Mouse (Mus musculus): ENCODE results near the gene Mgea5. TPM values are rescaled to one million over a fixed set of nuclear protein-coding genes. Genes with fewer than 3 reads are reported as not detected.

Gene Mgea5
- 76.5 and 84.0 TPM in 2 replicates for polyA plus RNA-seq (2015; fragmentation: Nextera tagmentation; extraction: Ambion mirVana)

GRCm38 (mm10) chr19:45783181-45783932 lies at the start of gene Mgea5:
Gene Mgea5, minus strand, starts transcription at chr19:45783837.
- Histone ChIP-seq H3K9ac (ENCODE audit: low read depth, low read length) (peak within 1 kb of the TSS; percentile 99), H3K4me2 (ENCODE audit: low read length) (peak within 1 kb of the TSS; percentile 72), H3K9me3 (replicated peaks; ENCODE audit: control insufficient read depth, low read length, poor library complexity, severe bottlenecking) (no peaks in the 10 kb centered on the region), H3K4me1 (ENCODE audit: control insufficient read depth, insufficient read depth, low read length) (peaks cover 34% of the 10 kb centered on the region), H3K27me3 (ENCODE audit: control insufficient read depth, insufficient read depth, low read depth, low read length) (no peaks in the 10 kb centered on the region), H3K4me3 (ENCODE audit: low read depth, low read length) (peak within 1 kb of the TSS; percentile 99), H3K27ac (ENCODE audit: low read length) (peak within 1 kb of the TSS; percentile 99), H3K36me3 (ENCODE audit: control insufficient read depth, insufficient read depth, low read length) (peaks cover 2% of the 10 kb centered on the region; the same call in 1 of the 2 replicates)
- ATAC-seq: peak; percentile 99
- WGBS: 0% methylated on average over 47 of the region's 71 CpGs

GRCm38 (mm10) chr19:45830679-45831078 lies 47.0 kb upstream of the Mgea5 start:
- Histone ChIP-seq H3K9ac (ENCODE audit: low read depth, low read length) (no peak overlapping the region), H3K4me1 (ENCODE audit: control insufficient read depth, insufficient read depth, low read length) (no peaks in the 10 kb centered on the region), H3K36me3 (ENCODE audit: control insufficient read depth, insufficient read depth, low read length) (no peaks in the 10 kb centered on the region), H3K4me2 (ENCODE audit: low read length) (no peak overlapping the region), H3K4me3 (ENCODE audit: low read depth, low read length) (no peak overlapping the region), H3K27ac (ENCODE audit: low read length) (no peak overlapping the region), H3K27me3 (ENCODE audit: control insufficient read depth, insufficient read depth, low read depth, low read length) (no peaks in the 10 kb centered on the region), H3K9me3 (replicated peaks; ENCODE audit: control insufficient read depth, low read length, poor library complexity, severe bottlenecking) (no peaks in the 10 kb centered on the region)
- no peak for ATAC-seq
- 52% methylated on average over 2 of the region's 2 CpGs for WGBS

GRCm38 (mm10) chr19:45827736-45828135 lies 44.1 kb upstream of the Mgea5 start:
- H3K4me3 ChIP-seq (ENCODE audit: low read depth, low read length): no peak overlapping the region
- no peak overlapping the region for H3K27ac ChIP-seq (ENCODE audit: low read length)
- no peaks in the 10 kb centered on the region for H3K27me3 ChIP-seq (ENCODE audit: control insufficient read depth, insufficient read depth, low read depth, low read length)
- H3K4me2 ChIP-seq (ENCODE audit: low read length): no peak overlapping the region
- ATAC-seq: no peak
- no peaks in the 10 kb centered on the region for H3K9me3 ChIP-seq (replicated peaks; ENCODE audit: control insufficient read depth, low read length, poor library complexity, severe bottlenecking)
- no peaks in the 10 kb centered on the region for H3K36me3 ChIP-seq (ENCODE audit: control insufficient read depth, insufficient read depth, low read length)
- no peaks in the 10 kb centered on the region for H3K4me1 ChIP-seq (ENCODE audit: control insufficient read depth, insufficient read depth, low read length)
- WGBS: 96% methylated on average over 3 of the region's 3 CpGs
- no peak overlapping the region for H3K9ac ChIP-seq (ENCODE audit: low read depth, low read length)

GRCm38 (mm10) chr19:45827125-45827524 lies 43.5 kb upstream of the Mgea5 start:
- no peaks in the 10 kb centered on the region for H3K27me3 ChIP-seq (ENCODE audit: control insufficient read depth, insufficient read depth, low read depth, low read length)
- H3K9ac ChIP-seq (ENCODE audit: low read depth, low read length): no peak overlapping the region
- no peaks in the 10 kb centered on the region for H3K4me1 ChIP-seq (ENCODE audit: control insufficient read depth, insufficient read depth, low read length)
- no peak overlapping the region for H3K27ac ChIP-seq (ENCODE audit: low read length)
- H3K36me3 ChIP-seq (ENCODE audit: control insufficient read depth, insufficient read depth, low read length): no peaks in the 10 kb centered on the region
- ATAC-seq: no peak
- H3K9me3 ChIP-seq (replicated peaks; ENCODE audit: control insufficient read depth, low read length, poor library complexity, severe bottlenecking): no peaks in the 10 kb centered on the region
- 78% methylated on average over 5 of the region's 5 CpGs for WGBS
- no peak overlapping the region for H3K4me2 ChIP-seq (ENCODE audit: low read length)
- H3K4me3 ChIP-seq (ENCODE audit: low read depth, low read length): no peak overlapping the region

- ATAC-seq: no peak
- no peaks in the 10 kb centered on the region for H3K36me3 ChIP-seq (ENCODE audit: control insufficient read depth, insufficient read depth, low read length)
- no peaks in the 10 kb centered on the region for H3K9me3 ChIP-seq (replicated peaks; ENCODE audit: control insufficient read depth, low read length, poor library complexity, severe bottlenecking)
- no peaks in the 10 kb centered on the region for H3K4me1 ChIP-seq (ENCODE audit: control insufficient read depth, insufficient read depth, low read length)
- no peaks in the 10 kb centered on the region for H3K27me3 ChIP-seq (ENCODE audit: control insufficient read depth, insufficient read depth, low read depth, low read length)
- no peak overlapping the region for H3K4me3 ChIP-seq (ENCODE audit: low read depth, low read length)
- no peak overlapping the region for H3K9ac ChIP-seq (ENCODE audit: low read depth, low read length)
- no peak overlapping the region for H3K27ac ChIP-seq (ENCODE audit: low read length)
- 89% methylated on average over 3 of the region's 3 CpGs for WGBS
- no peak overlapping the region for H3K4me2 ChIP-seq (ENCODE audit: low read length)
These were observed 42.5 kb upstream of the Mgea5 start for GRCm38 (mm10) chr19:45826146-45826545.

- H3K27ac ChIP-seq (ENCODE audit: low read length): no peak overlapping the region
- ATAC-seq: no peak; the same call in 1 of the 2 replicates
- WGBS: 66% methylated on average over 5 of the region's 5 CpGs
These were observed 38.2 kb upstream of the Mgea5 start for GRCm38 (mm10) chr19:45821832-45822231.

GRCm38 (mm10) chr19:45817816-45818490 lies 34.3 kb upstream of the Mgea5 start:
- no peak overlapping the region for H3K9ac ChIP-seq (ENCODE audit: low read depth, low read length)

More at GRCm38 (mm10) chr19:45821832-45822231, 38.2 kb upstream of the Mgea5 start:
- 0 out of 2 replicates have a peak, but pooled peaks cover 2% of the 10 kb centered on the region for H3K36me3 ChIP-seq (ENCODE audit: control insufficient read depth, insufficient read depth, low read length)
- no peak overlapping the region for H3K4me3 ChIP-seq (ENCODE audit: low read depth, low read length)
- no peaks in the 10 kb centered on the region for H3K9me3 ChIP-seq (replicated peaks; ENCODE audit: control insufficient read depth, low read length, poor library complexity, severe bottlenecking)
- no peaks in the 10 kb centered on the region for H3K4me1 ChIP-seq (ENCODE audit: control insufficient read depth, insufficient read depth, low read length)
- no peak overlapping the region for H3K9ac ChIP-seq (ENCODE audit: low read depth, low read length)
- H3K4me2 ChIP-seq (ENCODE audit: low read length): no peak overlapping the region
- no peaks in the 10 kb centered on the region for H3K27me3 ChIP-seq (ENCODE audit: control insufficient read depth, insufficient read depth, low read depth, low read length)

GRCm38 (mm10) chr19:45816727-45817126 lies 33.1 kb upstream of the Mgea5 start:
- ATAC-seq: no peak
- H3K27ac ChIP-seq (ENCODE audit: low read length): no peak overlapping the region
- peaks cover 26% of the 10 kb centered on the region for H3K4me1 ChIP-seq (ENCODE audit: control insufficient read depth, insufficient read depth, low read length)
- H3K27me3 ChIP-seq (ENCODE audit: control insufficient read depth, insufficient read depth, low read depth, low read length): no peaks in the 10 kb centered on the region
- H3K9me3 ChIP-seq (replicated peaks; ENCODE audit: control insufficient read depth, low read length, poor library complexity, severe bottlenecking): no peaks in the 10 kb centered on the region
- no peak overlapping the region for H3K9ac ChIP-seq (ENCODE audit: low read depth, low read length)
- 0 out of 2 replicates have a peak, but pooled peaks cover 2% of the 10 kb centered on the region for H3K36me3 ChIP-seq (ENCODE audit: control insufficient read depth, insufficient read depth, low read length)
- H3K4me2 ChIP-seq (ENCODE audit: low read length): peak overlapping the region; percentile 84; the same call in 1 of the 2 replicates
- WGBS: 20% methylated on average over 8 of the region's 8 CpGs
- no peak overlapping the region for H3K4me3 ChIP-seq (ENCODE audit: low read depth, low read length)

More at GRCm38 (mm10) chr19:45817816-45818490, 34.3 kb upstream of the Mgea5 start:
- Histone ChIP-seq H3K27ac (ENCODE audit: low read length) (no peak overlapping the region), H3K27me3 (ENCODE audit: control insufficient read depth, insufficient read depth, low read depth, low read length) (no peaks in the 10 kb centered on the region), H3K4me1 (ENCODE audit: control insufficient read depth, insufficient read depth, low read length) (peaks cover 21% of the 10 kb centered on the region), H3K9me3 (replicated peaks; ENCODE audit: control insufficient read depth, low read length, poor library complexity, severe bottlenecking) (no peaks in the 10 kb centered on the region), H3K4me3 (ENCODE audit: low read depth, low read length) (no peak overlapping the region), H3K36me3 (ENCODE audit: control insufficient read depth, insufficient read depth, low read length) (0 out of 2 replicates have a peak, but pooled peaks cover 2% of the 10 kb centered on the region), H3K4me2 (ENCODE audit: low read length) (no peak overlapping the region)
- no peak for ATAC-seq
- 71% methylated on average over 11 of the region's 11 CpGs for WGBS

All from midbrain, embryonic 16.5 days (tissue).